Mouse (Mus musculus) intestine, postnatal 0 days (tissue): ENCODE data around the gene Ephb2. TPM values are rescaled to one million over a fixed set of nuclear protein-coding genes. Genes with fewer than 3 reads are reported as not detected.

Experiments used
- ATAC-seq: fragments of 200-750 bp; cut with Nextera tagmentation; 2 replicates; pipeline ENCODE4 v1.8.0; 2017; ENCODE audit warnings: mild to moderate bottlenecking, moderate TSS enrichment, moderate library complexity
- H3K27ac ChIP-seq: fragments of 300-500 bp; sonication (generic); 2 replicates; pipeline ENCODE4 v1.5.1; 2014; ENCODE audit warnings: mild to moderate bottlenecking, low read depth, low read length, moderate library complexity
- H3K27me3 ChIP-seq: fragments of 300-500 bp; sonication (generic); replicated peaks from 2 replicates; pipeline ENCODE4 v1.6.1; 2014; ENCODE audit warnings: low read length, mixed read lengths; ENCODE audit not compliant: control insufficient read depth, insufficient read depth
- H3K36me3 ChIP-seq: fragments of 300-500 bp; sonication (generic); 2 replicates; pipeline ENCODE4 v1.6.1; 2014; ENCODE audit warnings: mild to moderate bottlenecking, moderate library complexity; ENCODE audit not compliant: control insufficient read depth, insufficient read depth
- H3K4me1 ChIP-seq: fragments of 300-500 bp; sonication (generic); replicated peaks from 2 replicates; pipeline ENCODE4 v1.6.1; 2014; ENCODE audit warnings: antibody characterized with exemption, low read length, mixed read lengths; ENCODE audit not compliant: control insufficient read depth, insufficient read depth
- H3K4me2 ChIP-seq: fragments of 300-500 bp; sonication (generic); replicated peaks from 2 replicates; pipeline ENCODE4 v1.6.1; 2014; ENCODE audit warnings: low read depth, mild to moderate bottlenecking, moderate library complexity
- H3K4me3 ChIP-seq: fragments of 300-500 bp; sonication (generic); 2 replicates; pipeline ENCODE4 v1.5.1; 2014; ENCODE audit warnings: low read depth, low read length
- H3K9ac ChIP-seq: fragments of 300-500 bp; sonication (generic); 2 replicates; pipeline ENCODE4 v1.6.1; 2014; ENCODE audit warnings: mild to moderate bottlenecking, low read depth, low read length
- H3K9me3 ChIP-seq: fragments of 300-500 bp; sonication (generic); 2 replicates; pipeline ENCODE4 v1.6.1; 2016; ENCODE audit warnings: mixed run types; ENCODE audit not compliant: control insufficient read depth
- CTCF ChIP-seq: sonication (generic); IDR thresholded peaks from 2 replicates; pipeline ENCODE4 v1.5.1; 2016; ENCODE audit warnings: low read depth, mild to moderate bottlenecking, control low read depth, antibody characterized with exemption, moderate library complexity
- WGBS: fragments of 180-500 bp; shearing (Covaris S2); extraction: QIAGEN DNeasy Blood & Tissue Kit; methylation state at CpG from one replicate; pipeline ENCODE4 v1.1.7; 2014; 5-methylcytosine and 5-hydroxymethylcytosine counted together
- polyA plus RNA-seq: library from polyadenylated mRNA; unstranded; fragments of >200 nt; fragmentation: Nextera tagmentation; extraction: Ambion mirVana; gene quantifications from 2 replicates; pipeline ENCODE4 v1.2.1, GENCODE M21; 2015

Ephb2 gene
- polyA plus RNA-seq, 1 experiment from 2014 or later = 5.7 TPM

- TF ChIP-seq CTCF = no peak
- Histone ChIP-seq H3K4me2 (peak overlapping the region; percentile 57), H3K9ac (peak overlapping the region; percentile 11; the same call in 1 of the 2 replicates), H3K27me3 (no peaks in the 10 kb centered on the region), H3K27ac (peak overlapping the region; percentile 78), H3K9me3 (no peaks in the 10 kb centered on the region), H3K4me3 (no peak overlapping the region), H3K36me3 (no peaks in the 10 kb centered on the region), H3K4me1 (0 out of 2 replicates have a peak, but pooled peaks cover 8% of the 10 kb centered on the region)
- ATAC-seq = peak; percentile 90
- 53% methylated on average over 5 of the region's 5 CpGs for WGBS
These were observed 33.8 kb downstream of the Ephb2 start for GRCm38 (mm10) chr4:136801944-136802343.

DNA sequence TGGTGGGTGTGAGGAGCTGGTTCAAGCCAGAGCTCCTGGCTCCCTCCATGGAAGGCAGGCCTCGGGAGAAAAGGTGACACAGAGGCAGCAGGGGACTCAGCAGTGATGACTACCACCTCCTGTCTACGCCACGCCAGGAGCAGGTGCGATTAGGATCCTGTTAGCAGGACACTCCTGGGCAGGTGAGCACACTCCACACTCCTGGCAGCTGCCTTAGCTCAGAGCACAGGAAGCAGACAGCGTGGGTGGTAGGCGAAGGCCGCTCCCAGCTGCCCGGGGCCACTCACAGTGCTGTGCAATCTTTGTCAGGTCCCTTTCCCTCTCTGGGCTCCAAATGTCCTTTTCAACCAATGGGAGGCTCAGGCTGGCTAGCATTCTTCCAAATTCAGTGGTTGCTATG, 34.3 kb downstream of the Ephb2 start:
- Histone ChIP-seq H3K9me3 (no peaks in the 10 kb centered on the region), H3K9ac (no peak overlapping the region), H3K27me3 (no peaks in the 10 kb centered on the region), H3K36me3 (no peaks in the 10 kb centered on the region), H3K4me3 (no peak overlapping the region), H3K27ac (peak overlapping the region; percentile 78), H3K4me2 (0 out of 2 replicates have a peak overlapping the region, but pooled peaks have one; percentile 3), H3K4me1 (0 out of 2 replicates have a peak, but pooled peaks cover 8% of the 10 kb centered on the region)
- 59% methylated on average over 8 of the region's 8 CpGs for WGBS
- ATAC-seq = peak; percentile 62
- TF ChIP-seq CTCF = no peak

- Histone ChIP-seq H3K4me2 (no peak overlapping the region), H3K4me1 (0 out of 2 replicates have a peak, but pooled peaks cover 8% of the 10 kb centered on the region)
- 50% methylated on average over 14 of the region's 14 CpGs for WGBS
These were observed 35.4 kb downstream of the Ephb2 start for GRCm38 (mm10) chr4:136800366-136800765.

DNA sequence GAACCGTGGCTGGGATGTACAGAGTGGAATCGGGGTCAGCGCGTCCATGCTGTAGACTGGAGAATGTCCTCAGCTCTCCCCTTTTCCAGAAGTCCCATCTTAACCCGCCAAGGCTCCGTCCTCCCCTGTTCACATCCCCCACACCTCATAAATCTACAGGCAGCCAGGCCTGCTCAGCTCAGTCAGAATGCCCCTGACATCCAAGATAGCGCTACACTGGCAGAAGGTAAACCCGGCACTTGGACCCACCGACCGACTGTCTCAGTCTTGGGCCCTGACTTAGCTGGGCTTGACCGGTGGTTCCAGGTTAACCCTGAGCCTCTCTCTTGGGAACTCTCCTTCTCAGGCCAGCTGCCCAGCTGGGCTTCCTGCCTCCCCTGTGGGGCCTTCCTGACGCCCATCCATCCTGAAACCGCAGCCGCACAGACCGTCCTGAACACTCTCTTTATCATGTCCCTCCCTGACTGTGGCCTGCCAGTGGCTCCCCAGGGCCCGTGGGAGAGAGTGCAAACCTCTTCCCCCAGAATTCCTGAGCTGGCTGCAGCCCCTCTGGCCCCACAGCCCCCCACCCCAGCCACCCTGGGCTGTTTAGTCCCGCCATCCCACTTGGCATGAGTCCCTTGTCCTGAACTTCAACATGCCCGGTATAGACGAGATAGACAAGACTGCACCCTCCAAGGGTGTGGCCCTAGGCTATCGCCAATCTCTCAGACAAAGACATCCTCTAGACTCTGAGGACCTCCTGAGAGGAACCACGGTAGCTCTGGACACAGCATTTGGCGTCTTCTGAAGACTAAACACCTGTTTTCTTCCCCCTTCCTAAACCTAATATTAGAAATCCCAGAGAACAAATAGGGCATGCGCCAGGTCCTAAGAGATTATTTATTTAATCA, 37.9 kb downstream of the Ephb2 start:
- Histone ChIP-seq H3K4me3 (no peak overlapping the region), H3K27me3 (no peaks in the 10 kb centered on the region), H3K9me3 (no peaks in the 10 kb centered on the region), H3K36me3 (no peaks in the 10 kb centered on the region), H3K4me2 (no peak overlapping the region), H3K9ac (no peak overlapping the region), H3K27ac (no peak overlapping the region), H3K4me1 (peaks cover 8% of the 10 kb centered on the region; the same call in 1 of the 2 replicates)
- no peak for TF ChIP-seq CTCF
- no peak for ATAC-seq
- WGBS = 52% methylated on average over 23 of the region's 23 CpGs

More at GRCm38 (mm10) chr4:136800366-136800765, 35.4 kb downstream of the Ephb2 start:
- peak; percentile 18; the same call in 1 of the 2 replicates for TF ChIP-seq CTCF
- Histone ChIP-seq H3K9me3 (no peaks in the 10 kb centered on the region), H3K36me3 (no peaks in the 10 kb centered on the region), H3K27ac (no peak overlapping the region), H3K4me3 (no peak overlapping the region), H3K27me3 (no peaks in the 10 kb centered on the region), H3K9ac (no peak overlapping the region)
- ATAC-seq = no peak

DNA sequence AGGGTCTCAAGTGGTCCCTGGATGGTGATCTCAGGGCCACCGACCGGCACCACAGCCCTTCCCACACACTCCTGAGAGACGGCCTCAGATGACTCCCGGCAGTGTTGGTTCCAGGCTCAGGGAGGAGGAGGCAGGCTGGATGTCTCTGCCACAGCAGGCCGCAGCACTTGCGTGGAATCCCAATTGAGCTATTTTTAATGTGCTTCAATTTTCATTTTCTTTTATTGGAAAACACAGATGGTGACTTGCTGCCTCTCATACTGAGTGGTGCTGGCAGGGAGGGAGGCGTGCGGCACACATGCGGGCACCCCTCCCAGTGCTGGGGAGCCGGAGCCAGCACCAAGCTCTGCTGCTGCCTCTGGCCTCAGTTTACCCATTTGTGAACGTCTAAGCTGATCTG, 42.5 kb downstream of the Ephb2 start:
- no peaks in the 10 kb centered on the region for H3K36me3 ChIP-seq
- no peak overlapping the region for H3K4me3 ChIP-seq
- 90% methylated on average over 11 of the region's 11 CpGs for WGBS

DNA sequence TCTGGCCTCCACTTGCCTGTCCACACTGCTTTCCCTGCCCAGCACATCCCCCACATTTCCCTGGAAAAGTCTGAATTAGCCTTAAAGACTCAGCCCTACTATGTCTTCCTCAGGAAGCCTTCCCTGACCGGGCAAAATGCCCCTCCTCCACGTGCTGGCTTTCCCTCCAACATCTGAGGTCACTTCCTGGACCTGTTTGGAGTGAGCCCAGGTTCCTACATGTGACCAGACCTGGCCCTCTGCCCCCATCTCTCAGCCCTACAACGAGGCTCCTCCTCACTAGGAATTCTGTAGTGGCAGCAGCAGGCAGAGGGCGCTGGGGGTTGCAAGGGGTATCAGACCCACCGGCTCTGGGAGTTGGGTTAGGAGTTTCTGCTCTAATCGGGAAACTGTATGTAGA, 46.0 kb downstream of the Ephb2 start:
- TF ChIP-seq CTCF = peak; percentile 27
- WGBS = 56% methylated on average over 6 of the region's 6 CpGs
- Histone ChIP-seq H3K27me3 (no peaks in the 10 kb centered on the region), H3K4me3 (no peak overlapping the region), H3K4me2 (no peak overlapping the region), H3K36me3 (no peaks in the 10 kb centered on the region), H3K9me3 (no peaks in the 10 kb centered on the region), H3K4me1 (no peaks in the 10 kb centered on the region; the same call in 1 of the 2 replicates), H3K9ac (no peak overlapping the region), H3K27ac (no peak overlapping the region)
- ATAC-seq = no peak

More for the DNA sequence above, 42.5 kb downstream of the Ephb2 start:
- Histone ChIP-seq H3K4me2 (no peak overlapping the region), H3K9ac (no peak overlapping the region), H3K4me1 (peaks cover 3% of the 10 kb centered on the region; the same call in 1 of the 2 replicates), H3K27ac (no peak overlapping the region), H3K27me3 (no peaks in the 10 kb centered on the region), H3K9me3 (no peaks in the 10 kb centered on the region)
- no peak for TF ChIP-seq CTCF
- ATAC-seq = no peak
